22 mouse cellular contexts compared by ENCODE assay signal in genomic region chr1:84382064-84382463, GRCm38 (mm10). TPM values are rescaled to one million over a fixed set of nuclear protein-coding genes. Genes with fewer than 3 reads are reported as not detected.
DNase-seq lines count a peak whose midpoint lies in the region; ATAC-seq lines count a peak whose summit lies in the region.
"Had no signal": no experiment of that assay in that cellular context is flagged by ENCODE, and none has a peak within 500 bp of the region (broad histone marks: within the 10 kb centered on the region; RNA-seq: fewer than 3 reads in every experiment).

No protein-coding gene starts in this region.

- H3K27ac ChIP-seq in forebrain, embryonic 10.5 days: no peak overlapping the region
- H3K27ac ChIP-seq in forebrain, embryonic 11.5 days (ENCODE audit: low read depth, low read length): no peak overlapping the region
- H3K27ac ChIP-seq: embryonic facial prominence, embryonic 10.5 days; embryonic facial prominence, embryonic 12.5 days; forebrain, embryonic 13.5 days; forebrain, embryonic 15.5 days had no signal

- H3K4me3 ChIP-seq in forebrain, embryonic 10.5 days: no peak overlapping the region
- no peak overlapping the region for H3K4me3 ChIP-seq in forebrain, embryonic 11.5 days (ENCODE audit: low read depth, low read length)
- H3K4me3 ChIP-seq: embryonic facial prominence, embryonic 10.5 days; embryonic facial prominence, embryonic 12.5 days; forebrain, embryonic 13.5 days; forebrain, embryonic 15.5 days had no signal

- peak; percentile 10 for DNase-seq in forebrain, embryonic 10.5 days (ENCODE audit: extremely low spot score, low spot score)
- no peak for DNase-seq in forebrain, embryonic 11.5 days (ENCODE audit: low spot score)
- peak; percentile 82 for DNase-seq in heart, adult 11 months
- DNase-seq in heart, adult 18-20 months: no peak
- DNase-seq in brain, adult 2 months (ENCODE audit: low read depth, low spot score): peak; percentile 31
- DNase-seq: adrenal gland, adult 2 months; adrenal gland, postnatal 10 days; adrenal gland, postnatal 25 days; B cell, adult 2 months; cerebellum, adult 11-12 months; cerebellum, adult 2 months; cerebellum, adult 9-10 months; cerebellum, postnatal 10 days; cerebellum, postnatal 25 days; forebrain, postnatal 0 days had no signal

- no peak overlapping the region for H3K9ac ChIP-seq in forebrain, embryonic 11.5 days (ENCODE audit: low read length)
- H3K9ac ChIP-seq: embryonic facial prominence, embryonic 12.5 days; forebrain, embryonic 13.5 days; forebrain, embryonic 15.5 days; forebrain, postnatal 0 days had no signal

- 88% methylated on average over 5 of the region's 5 CpGs for WGBS in forebrain, embryonic 10.5 days
- WGBS in forebrain, embryonic 11.5 days: 92% methylated on average over 5 of the region's 5 CpGs

- no peaks in the 10 kb centered on the region for H3K9me3 ChIP-seq in forebrain, embryonic 10.5 days
- H3K9me3 ChIP-seq in forebrain, embryonic 11.5 days (ENCODE audit: control insufficient read depth, low read length): no peaks in the 10 kb centered on the region
- H3K9me3 ChIP-seq: embryonic facial prominence, embryonic 10.5 days; embryonic facial prominence, embryonic 12.5 days; forebrain, embryonic 13.5 days; forebrain, embryonic 15.5 days had no signal

- H3K4me2 ChIP-seq in forebrain, embryonic 11.5 days (ENCODE audit: low read depth, low read length, severe bottlenecking): no peak overlapping the region
- H3K4me2 ChIP-seq: embryonic facial prominence, embryonic 12.5 days; forebrain, embryonic 13.5 days; forebrain, embryonic 15.5 days had no signal

- no peaks in the 10 kb centered on the region for H3K27me3 ChIP-seq in forebrain, embryonic 10.5 days (ENCODE audit: poor library complexity, severe bottlenecking)
- H3K27me3 ChIP-seq in forebrain, embryonic 11.5 days (ENCODE audit: control insufficient read depth, insufficient read depth, low read length): no peaks in the 10 kb centered on the region
- H3K27me3 ChIP-seq: CH12.LX; embryonic facial prominence, embryonic 12.5 days; forebrain, embryonic 13.5 days; forebrain, embryonic 15.5 days had no signal

- H3K4me1 ChIP-seq in forebrain, embryonic 10.5 days: no peaks in the 10 kb centered on the region
- H3K4me1 ChIP-seq in forebrain, embryonic 11.5 days (replicated peaks; ENCODE audit: control insufficient read depth, insufficient read depth, low read length): no peaks in the 10 kb centered on the region
- H3K4me1 ChIP-seq: embryonic facial prominence, embryonic 10.5 days; embryonic facial prominence, embryonic 12.5 days had no signal

- H3K36me3 ChIP-seq in forebrain, embryonic 10.5 days (replicated peaks): no peaks in the 10 kb centered on the region
- H3K36me3 ChIP-seq in forebrain, embryonic 11.5 days (ENCODE audit: control insufficient read depth, insufficient read depth, low read length): no peaks in the 10 kb centered on the region
- H3K36me3 ChIP-seq: embryonic facial prominence, embryonic 10.5 days; embryonic facial prominence, embryonic 12.5 days; G1E had no signal

- ATAC-seq in forebrain, embryonic 11.5 days (replicated peaks; ENCODE audit: low FRiP score): no peak
- ATAC-seq: CD4-positive, CD25-positive, alpha-beta regulatory T cell, adult 4 months; forebrain, embryonic 13.5 days; forebrain, embryonic 15.5 days; forebrain, postnatal 0 days had no signal

RNA-seq across cellular contexts. Expression of gene Pid1, which starts 18.1 kb away (rescaled TPM):
- 13.2 and 16.3 TPM in 2 replicates for polyA plus RNA-seq in forebrain, embryonic 10.5 days (2016; fragmentation: Nextera tagmentation; extraction: Ambion mirVana)
- polyA plus RNA-seq in forebrain, embryonic 11.5 days (2014; fragmentation: Nextera tagmentation; extraction: Ambion mirVana): 31.2 and 31.9 TPM in 2 replicates
- 1 to 10 TPM; 7.4 to 8.8 TPM for total RNA-seq in heart, adult 18-20 months (2021)
- total RNA-seq: CH12.LX had no signal
- polyA plus RNA-seq: G1E had no signal

Comparison
In these comparisons a context has a peak if more than half of its experiments do, and no peak if none do; other contexts are left out.
1. DNase-seq: peak in forebrain, embryonic 10.5 days (single experiment), heart, adult 11 months (single experiment) and brain, adult 2 months (single experiment); none in forebrain, embryonic 11.5 days (single experiment) and heart, adult 18-20 months (0 of 2).